Mouse (Mus musculus) intestine, postnatal 0 days (tissue): ENCODE results near the gene Zfp184. TPM values are rescaled to one million over a fixed set of nuclear protein-coding genes. Genes with fewer than 3 reads are reported as not detected.

Source experiments
- ATAC-seq: fragments of 200-750 bp; cut with Nextera tagmentation; 2 replicates; pipeline ENCODE4 v1.8.0; 2017; ENCODE audit warnings: mild to moderate bottlenecking, moderate TSS enrichment, moderate library complexity
- H3K27ac ChIP-seq: fragments of 300-500 bp; sonication (generic); 2 replicates; pipeline ENCODE4 v1.5.1; 2014; ENCODE audit warnings: mild to moderate bottlenecking, low read depth, low read length, moderate library complexity
- H3K27me3 ChIP-seq: fragments of 300-500 bp; sonication (generic); replicated peaks from 2 replicates; pipeline ENCODE4 v1.6.1; 2014; ENCODE audit warnings: low read length, mixed read lengths; ENCODE audit not compliant: control insufficient read depth, insufficient read depth
- H3K36me3 ChIP-seq: fragments of 300-500 bp; sonication (generic); 2 replicates; pipeline ENCODE4 v1.6.1; 2014; ENCODE audit warnings: mild to moderate bottlenecking, moderate library complexity; ENCODE audit not compliant: control insufficient read depth, insufficient read depth
- H3K4me1 ChIP-seq: fragments of 300-500 bp; sonication (generic); replicated peaks from 2 replicates; pipeline ENCODE4 v1.6.1; 2014; ENCODE audit warnings: antibody characterized with exemption, low read length, mixed read lengths; ENCODE audit not compliant: control insufficient read depth, insufficient read depth
- H3K4me2 ChIP-seq: fragments of 300-500 bp; sonication (generic); replicated peaks from 2 replicates; pipeline ENCODE4 v1.6.1; 2014; ENCODE audit warnings: low read depth, mild to moderate bottlenecking, moderate library complexity
- H3K4me3 ChIP-seq: fragments of 300-500 bp; sonication (generic); 2 replicates; pipeline ENCODE4 v1.5.1; 2014; ENCODE audit warnings: low read depth, low read length
- H3K9ac ChIP-seq: fragments of 300-500 bp; sonication (generic); 2 replicates; pipeline ENCODE4 v1.6.1; 2014; ENCODE audit warnings: mild to moderate bottlenecking, low read depth, low read length
- H3K9me3 ChIP-seq: fragments of 300-500 bp; sonication (generic); 2 replicates; pipeline ENCODE4 v1.6.1; 2016; ENCODE audit warnings: mixed run types; ENCODE audit not compliant: control insufficient read depth
- CTCF ChIP-seq: sonication (generic); IDR thresholded peaks from 2 replicates; pipeline ENCODE4 v1.5.1; 2016; ENCODE audit warnings: low read depth, mild to moderate bottlenecking, control low read depth, antibody characterized with exemption, moderate library complexity
- WGBS: fragments of 180-500 bp; shearing (Covaris S2); extraction: QIAGEN DNeasy Blood & Tissue Kit; methylation state at CpG from one replicate; pipeline ENCODE4 v1.1.7; 2014; 5-methylcytosine and 5-hydroxymethylcytosine counted together
- polyA plus RNA-seq: library from polyadenylated mRNA; unstranded; fragments of >200 nt; fragmentation: Nextera tagmentation; extraction: Ambion mirVana; gene quantifications from 2 replicates; pipeline ENCODE4 v1.2.1, GENCODE M21; 2015

The Zfp184 gene
- polyA plus RNA-seq, 1 experiment from 2014 or later, result 1.2 TPM

- Histone ChIP-seq H3K4me3 (no peak overlapping the region), H3K4me1 (no peaks in the 10 kb centered on the region), H3K9ac (no peak overlapping the region), H3K4me2 (no peak overlapping the region), H3K9me3 (no peaks in the 10 kb centered on the region), H3K36me3 (no peaks in the 10 kb centered on the region), H3K27me3 (no peaks in the 10 kb centered on the region), H3K27ac (no peak overlapping the region)
- no peak for TF ChIP-seq CTCF
- WGBS, result 81% methylated on average over 6 of the region's 6 CpGs
- no peak for ATAC-seq
These were observed 13.2 kb upstream of the Zfp184 start for GRCm38 (mm10) chr13:21931740-21932139.

- Histone ChIP-seq H3K36me3 (no peaks in the 10 kb centered on the region), H3K9me3 (no peaks in the 10 kb centered on the region), H3K9ac (no peak overlapping the region), H3K4me3 (peak overlapping the region; percentile 16; the same call in 1 of the 2 replicates), H3K4me2 (peak overlapping the region; percentile 40), H3K27ac (no peak overlapping the region), H3K27me3 (no peaks in the 10 kb centered on the region), H3K4me1 (no peaks in the 10 kb centered on the region)
- ATAC-seq, result no peak
- 27% methylated on average over 28 of the region's 28 CpGs for WGBS
- TF ChIP-seq CTCF, result no peak
These were observed 11.0 kb upstream of the Zfp184 start for GRCm38 (mm10) chr13:21933626-21934548.

GRCm38 (mm10) chr13:21934982-21935791 lies 9.7 kb upstream of the Zfp184 start:
- Histone ChIP-seq H3K4me2 (peak overlapping the region; percentile 32), H3K4me1 (no peaks in the 10 kb centered on the region), H3K27ac (no peak overlapping the region), H3K27me3 (no peaks in the 10 kb centered on the region), H3K36me3 (no peaks in the 10 kb centered on the region), H3K4me3 (no peak overlapping the region), H3K9me3 (no peaks in the 10 kb centered on the region), H3K9ac (no peak overlapping the region)
- 0 out of 2 replicates have a peak, but pooled peaks have one; percentile 11 for ATAC-seq
- TF ChIP-seq CTCF, result no peak
- 18% methylated on average over 17 of the region's 17 CpGs for WGBS

- no peaks in the 10 kb centered on the region for H3K27me3 ChIP-seq
- no peak overlapping the region for H3K27ac ChIP-seq
- no peak for TF ChIP-seq CTCF
- 11% methylated on average over 7 of the region's 7 CpGs for WGBS
- 0 out of 2 replicates have a peak, but pooled peaks have one; percentile 29 for ATAC-seq
- H3K9ac ChIP-seq, result no peak overlapping the region
- no peaks in the 10 kb centered on the region for H3K4me1 ChIP-seq
- H3K9me3 ChIP-seq, result no peaks in the 10 kb centered on the region
- peak overlapping the region; percentile 32 for H3K4me2 ChIP-seq
- no peaks in the 10 kb centered on the region for H3K36me3 ChIP-seq
- H3K4me3 ChIP-seq, result no peak overlapping the region
These were observed 9.1 kb upstream of the Zfp184 start for GRCm38 (mm10) chr13:21935833-21936232.

- ATAC-seq, result peak; percentile 66
- no peaks in the 10 kb centered on the region for H3K4me1 ChIP-seq
- no peak overlapping the region for H3K27ac ChIP-seq
- H3K36me3 ChIP-seq, result no peaks in the 10 kb centered on the region
- peak; percentile 37; the same call in 1 of the 2 replicates for TF ChIP-seq CTCF
- H3K4me3 ChIP-seq, result no peak overlapping the region
- no peaks in the 10 kb centered on the region for H3K27me3 ChIP-seq
- H3K9me3 ChIP-seq, result no peaks in the 10 kb centered on the region
- 6% methylated on average over 17 of the region's 17 CpGs for WGBS
- peak overlapping the region; percentile 46 for H3K4me2 ChIP-seq
- no peak overlapping the region for H3K9ac ChIP-seq
These were observed 7.9 kb upstream of the Zfp184 start for GRCm38 (mm10) chr13:21936968-21937367.

GRCm38 (mm10) chr13:21940213-21940612 lies 4.7 kb upstream of the Zfp184 start:
- Histone ChIP-seq H3K36me3 (no peaks in the 10 kb centered on the region), H3K4me2 (peak overlapping the region; percentile 75), H3K4me3 (peak overlapping the region; percentile 59), H3K27ac (peak overlapping the region; percentile 55; the same call in 1 of the 2 replicates), H3K27me3 (no peaks in the 10 kb centered on the region), H3K9me3 (no peaks in the 10 kb centered on the region), H3K9ac (0 out of 2 replicates have a peak overlapping the region, but pooled peaks have one; percentile 31), H3K4me1 (no peaks in the 10 kb centered on the region)
- no peak for TF ChIP-seq CTCF
- under 1% methylated on average over 19 of the region's 19 CpGs for WGBS
- peak; percentile 81 for ATAC-seq
